Mouse (Mus musculus) olfactory bulb, adult 2 months (tissue): Measurements from ENCODE around the gene AA467197.

ENCODE experiments used
- CTCF ChIP-seq: fragments of 200-500 bp; IDR thresholded peaks from 2 replicates; pipeline ENCODE4 v1.5.1; 2012; ENCODE audit warnings: low read depth, mild to moderate bottlenecking, low read length, moderate library complexity; ENCODE audit not compliant: insufficient read depth
- POLR2A ChIP-seq: fragments of 200-500 bp; IDR thresholded peaks from 2 replicates; pipeline ENCODE4 v1.6.1; 2012; ENCODE audit warnings: mild to moderate bottlenecking, low read depth, low read length, moderate library complexity; ENCODE audit not compliant: insufficient read depth

DNA sequence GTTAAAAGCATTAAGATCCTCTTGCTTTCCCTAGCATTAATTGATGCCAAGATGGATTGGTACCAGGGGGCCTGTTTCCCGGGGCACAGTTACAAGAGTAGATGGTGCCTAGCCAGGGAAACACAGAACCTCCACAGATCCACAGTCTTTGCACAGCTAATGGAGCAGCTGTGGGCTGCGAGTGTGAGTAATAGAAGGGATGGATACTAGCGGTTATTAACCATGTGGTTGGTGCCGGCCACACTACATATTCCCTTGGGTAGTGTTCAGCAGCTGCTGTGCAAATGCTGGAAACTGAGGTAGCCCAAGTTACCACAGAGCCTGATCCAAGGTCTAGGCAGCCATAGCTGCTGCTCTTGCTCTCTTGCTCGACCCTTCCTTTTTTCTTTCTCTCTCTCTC, 34.9 kb downstream of the AA467197 start:
- TF ChIP-seq CTCF (no peak), POLR2A (no peak)
